Mouse (Mus musculus) left cerebral cortex, adult 9 months (tissue): ENCODE data around the gene Slc30a2.
"Not testable (repeated sequence)": the region's sequence is repeated elsewhere in the genome, so short reads cannot be mapped to it uniquely, and the experiment has no call there.

Experiments
- DNase-seq, 2 experiments: peaks; one replicate each; pipeline ENCODE4 v3.0.0; 2022; ENCODE audit warnings: low spot score in 2 of 2

Gene Slc30a2

DNA sequence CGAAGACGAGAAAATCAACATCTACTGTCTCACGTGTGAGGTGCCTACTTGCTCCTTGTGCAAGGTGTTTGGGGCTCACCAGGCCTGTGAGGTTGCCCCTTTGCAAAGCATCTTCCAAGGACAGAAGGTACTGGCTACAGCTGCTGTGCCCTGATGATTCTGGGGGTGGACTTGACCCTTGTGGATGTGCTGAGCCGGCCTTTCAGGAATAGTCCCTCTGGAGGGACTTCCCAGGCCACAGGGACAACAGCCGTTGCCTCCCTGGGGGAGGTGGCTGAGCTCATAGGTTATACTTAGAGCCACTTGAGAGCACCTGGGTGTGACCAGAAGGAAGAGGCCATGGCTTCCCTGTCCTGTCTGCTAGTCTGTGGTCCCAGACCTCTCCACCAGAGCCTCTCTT, 23.3 kb upstream of the Slc30a2 start:
- DNase-seq: no peak

DNA sequence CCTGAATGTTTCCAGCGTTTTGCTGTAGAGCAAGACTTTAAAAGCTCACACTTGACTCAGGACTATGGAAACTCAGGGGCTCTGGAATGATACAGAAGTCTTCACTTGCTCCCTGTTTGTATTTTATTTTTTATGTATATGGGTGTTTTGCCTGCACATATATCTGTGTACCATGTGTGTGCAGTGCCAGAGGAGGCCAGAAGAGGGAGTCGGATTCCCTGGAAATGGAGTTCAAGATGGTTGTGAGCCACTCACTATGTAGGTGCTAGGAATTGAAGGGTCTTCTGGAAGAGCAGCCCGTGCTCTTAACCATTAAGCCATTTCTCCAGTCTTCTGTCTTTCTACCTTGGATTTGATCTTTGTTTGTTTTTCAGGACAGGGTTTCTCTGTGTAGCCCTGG, 21.5 kb upstream of the Slc30a2 start:
- no peak for DNase-seq

DNA sequence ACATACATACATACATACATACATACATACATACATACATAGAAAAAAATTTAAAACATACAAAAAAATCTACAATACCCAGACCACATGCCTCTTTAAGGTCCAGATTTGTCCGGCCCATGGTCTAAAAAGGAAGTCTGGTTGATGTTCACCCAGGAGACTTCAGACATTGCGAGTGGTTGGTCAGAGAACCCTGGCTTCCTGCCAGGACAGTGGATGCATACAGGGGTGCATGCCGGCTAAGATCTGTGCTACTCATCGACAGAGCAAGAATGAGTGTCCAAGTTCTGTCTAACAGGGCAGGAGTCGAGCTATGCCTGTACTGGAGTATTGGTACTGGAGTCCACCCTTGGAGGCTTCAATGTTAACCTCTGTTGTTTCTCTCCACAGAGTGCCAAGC, 18.3 kb upstream of the Slc30a2 start:
- no peak for DNase-seq

DNA sequence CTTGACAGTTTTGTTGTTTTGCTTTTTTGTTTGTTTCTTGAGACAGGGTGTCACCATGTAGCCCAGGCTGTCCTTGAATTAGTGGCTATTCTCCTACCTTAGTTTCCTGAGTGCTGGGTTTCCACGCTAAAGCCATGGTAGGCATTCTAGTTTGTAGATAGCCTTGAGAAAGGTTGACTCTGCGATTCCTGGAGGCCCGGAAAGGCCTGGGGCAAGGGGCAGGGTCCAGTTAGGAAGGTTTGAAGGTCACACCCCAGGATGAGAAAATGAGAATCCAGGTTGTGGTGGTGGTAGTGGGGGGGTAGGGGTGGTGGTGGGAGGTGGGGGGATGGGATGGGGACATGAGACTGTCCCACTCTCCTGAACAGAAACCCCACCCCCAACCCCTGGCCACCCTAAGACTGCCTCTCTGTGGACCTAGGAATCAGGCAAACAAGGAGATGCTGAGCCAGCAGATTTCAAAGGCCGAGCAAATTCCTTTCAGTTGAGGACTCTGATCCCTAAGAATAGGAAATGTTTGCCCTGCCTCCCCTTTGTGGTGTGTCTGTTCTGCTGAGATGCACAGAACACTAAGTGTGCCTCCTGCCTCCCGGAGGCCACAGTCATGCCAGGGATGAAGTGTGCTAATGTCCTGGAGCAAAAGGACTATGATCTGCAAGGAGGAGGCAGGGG, 16.0 kb upstream of the Slc30a2 start:
- no peak for DNase-seq

DNA sequence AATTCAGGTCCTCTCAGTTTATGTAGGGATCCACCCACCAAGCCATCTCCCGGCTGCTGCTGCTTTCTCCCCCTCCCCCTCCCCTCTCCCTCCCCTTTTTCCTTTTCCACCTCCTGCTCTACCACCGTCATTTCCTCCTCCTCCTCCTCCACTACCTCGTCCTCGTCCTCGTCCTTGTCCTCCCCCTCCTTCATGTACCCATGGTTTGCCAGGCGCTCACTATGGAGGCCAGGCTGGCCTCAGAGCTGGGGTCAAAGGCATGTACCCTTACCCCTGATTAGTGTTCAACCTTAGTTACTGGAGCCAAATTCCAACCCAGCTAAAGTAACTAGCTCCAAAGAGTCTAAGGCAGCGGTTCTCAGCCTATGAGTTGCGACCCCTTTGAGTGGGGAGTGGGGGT, 14.8 kb upstream of the Slc30a2 start:
- no peak for DNase-seq

DNA sequence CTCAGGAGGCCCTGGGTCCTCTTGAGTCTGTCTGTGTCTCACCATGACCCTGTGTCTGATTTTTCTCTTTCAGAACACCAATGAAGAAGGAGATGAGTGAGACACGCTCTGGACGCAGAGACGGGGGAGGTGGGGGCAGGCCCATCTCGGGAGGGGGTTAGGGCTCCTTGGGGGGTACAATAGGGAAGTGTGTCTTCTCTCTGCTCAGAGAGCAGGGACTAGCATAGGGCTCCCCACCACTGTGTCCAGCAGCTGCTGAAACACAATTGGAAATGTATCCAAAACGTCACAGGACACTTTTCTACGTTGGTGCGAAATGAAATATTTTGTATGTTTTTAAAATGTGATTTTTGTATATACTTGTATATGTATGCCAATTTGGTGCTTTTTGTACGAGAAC, 14.1 kb upstream of the Slc30a2 start:
- DNase-seq: no peak

DNA sequence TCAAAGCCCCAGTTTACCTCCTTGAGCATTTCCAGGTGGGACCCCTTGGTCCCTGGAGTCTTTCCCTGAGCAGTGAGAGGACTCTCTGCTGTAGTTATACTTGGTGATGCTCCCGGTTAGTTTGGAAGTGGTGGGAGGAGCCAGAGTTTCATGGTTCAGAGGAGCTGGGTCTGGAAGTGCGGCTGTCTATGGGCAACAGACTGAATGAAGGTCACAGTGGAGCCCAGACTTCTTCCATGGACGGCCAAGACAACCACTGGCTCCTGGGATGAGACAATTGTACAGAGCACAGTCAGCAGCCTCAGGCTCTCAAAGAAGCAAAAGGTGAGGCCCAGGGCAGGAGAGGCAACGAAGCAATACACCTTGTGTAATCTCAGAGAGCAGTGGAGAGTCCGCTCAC, 12.7 kb upstream of the Slc30a2 start:
- no peak for DNase-seq

DNA sequence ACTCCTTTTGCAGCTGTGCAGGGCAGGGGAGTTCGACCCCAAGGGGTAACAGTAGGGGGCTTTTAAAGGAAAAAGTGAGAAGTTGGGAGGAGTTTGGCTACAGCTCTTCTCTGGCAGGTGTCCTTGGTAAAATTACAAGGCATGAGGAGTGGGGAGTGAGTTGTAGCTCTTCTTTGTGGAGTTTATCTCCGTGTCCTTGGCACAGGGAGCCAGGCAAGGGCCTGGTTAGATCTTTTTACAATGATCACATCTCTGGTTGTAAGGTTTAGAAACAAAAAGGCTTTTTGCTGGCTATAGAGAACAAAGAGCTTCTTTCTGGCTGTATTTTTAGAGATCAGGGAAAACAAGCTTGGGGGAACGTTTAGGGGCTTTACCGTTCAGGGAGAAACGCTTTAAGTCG, 1.8 kb upstream of the Slc30a2 start:
- DNase-seq: not testable (repeated sequence)

DNA sequence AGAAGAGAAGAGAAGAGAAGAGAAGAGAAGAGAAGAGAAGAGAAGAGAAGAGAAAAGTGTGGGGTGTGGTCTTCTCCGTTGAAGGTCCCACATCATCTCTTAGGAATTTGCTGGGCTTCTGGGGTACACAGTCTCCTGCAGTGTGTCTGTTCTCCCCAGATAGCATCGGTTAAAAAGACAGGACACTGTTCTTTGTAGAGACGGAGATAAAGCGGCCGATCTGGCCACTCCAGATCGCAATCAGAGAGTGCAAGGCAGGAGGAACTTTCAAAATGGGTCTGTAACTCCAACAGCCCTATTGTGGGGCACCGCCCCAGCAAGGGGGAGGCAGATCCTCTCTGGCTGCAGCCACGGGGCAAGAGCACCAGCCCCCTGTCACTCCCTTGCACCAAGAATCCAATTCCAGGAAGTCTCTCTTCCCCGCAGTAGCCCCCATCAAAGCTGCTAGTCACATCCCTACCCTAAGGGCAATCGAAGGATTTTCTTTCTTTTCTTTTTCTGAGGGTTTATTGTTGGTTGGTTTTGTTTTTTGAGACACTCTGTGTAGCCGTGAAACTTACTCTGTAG, 685 bp upstream of the Slc30a2 start:
- no peak for DNase-seq

DNA sequence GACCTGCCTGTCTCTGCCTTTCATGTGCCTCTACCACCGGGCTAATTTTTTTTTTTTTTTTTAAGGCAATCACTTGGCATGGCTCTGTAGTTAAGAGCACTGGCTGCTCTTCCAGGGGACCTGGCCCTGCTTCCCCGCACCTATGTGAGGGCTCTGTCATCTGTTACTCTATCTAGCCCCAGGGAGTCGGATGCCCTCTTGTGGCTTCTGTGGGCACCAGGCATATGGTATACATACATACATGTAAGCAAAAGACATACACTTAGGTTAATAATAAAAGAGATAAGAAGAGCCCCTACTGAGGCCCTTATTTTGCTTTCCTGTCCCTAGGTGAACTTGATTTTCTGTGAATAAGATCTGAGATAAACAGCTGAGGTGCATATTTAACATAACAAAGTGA, 1.6 kb downstream of the Slc30a2 start:
- no peak for DNase-seq

DNA sequence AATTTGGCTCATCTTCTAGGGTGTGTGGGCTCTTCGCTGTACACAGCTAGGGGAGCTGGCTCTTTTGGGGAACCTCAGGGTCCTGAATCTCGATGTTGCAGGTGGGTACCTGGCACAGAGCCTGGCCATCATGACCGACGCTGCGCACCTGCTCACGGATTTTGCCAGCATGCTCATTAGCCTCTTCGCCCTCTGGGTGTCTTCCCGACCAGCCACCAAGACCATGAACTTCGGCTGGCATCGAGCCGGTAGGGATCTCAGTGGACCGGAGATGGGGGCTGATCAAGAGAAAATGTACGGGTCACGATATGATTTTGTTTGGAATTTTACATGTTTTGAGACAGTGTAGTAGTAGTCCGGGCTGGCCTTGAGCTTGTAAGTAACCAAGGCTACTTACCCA, 2.8 kb downstream of the Slc30a2 start:
- no peak for DNase-seq

DNA sequence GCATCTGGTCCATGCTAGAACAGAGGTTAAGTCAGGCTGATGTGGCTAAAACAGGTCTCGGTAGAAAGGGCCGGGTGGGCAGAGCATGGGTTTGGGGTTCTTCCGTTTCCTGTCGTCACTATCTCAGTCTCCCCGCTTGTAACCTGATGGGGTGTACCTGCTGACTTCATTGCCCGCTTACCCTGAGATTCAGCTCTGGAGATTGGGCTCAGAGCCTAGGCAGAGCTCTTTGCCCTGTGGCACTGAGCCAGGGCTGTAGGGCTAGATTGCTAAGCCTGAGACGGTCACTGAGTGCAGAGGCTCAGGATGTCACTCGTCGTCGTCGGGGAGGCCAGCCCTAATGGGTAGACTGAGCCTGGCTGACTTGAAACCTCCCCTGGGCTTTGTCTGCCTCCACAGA, 5.1 kb downstream of the Slc30a2 start:
- no peak for DNase-seq

DNA sequence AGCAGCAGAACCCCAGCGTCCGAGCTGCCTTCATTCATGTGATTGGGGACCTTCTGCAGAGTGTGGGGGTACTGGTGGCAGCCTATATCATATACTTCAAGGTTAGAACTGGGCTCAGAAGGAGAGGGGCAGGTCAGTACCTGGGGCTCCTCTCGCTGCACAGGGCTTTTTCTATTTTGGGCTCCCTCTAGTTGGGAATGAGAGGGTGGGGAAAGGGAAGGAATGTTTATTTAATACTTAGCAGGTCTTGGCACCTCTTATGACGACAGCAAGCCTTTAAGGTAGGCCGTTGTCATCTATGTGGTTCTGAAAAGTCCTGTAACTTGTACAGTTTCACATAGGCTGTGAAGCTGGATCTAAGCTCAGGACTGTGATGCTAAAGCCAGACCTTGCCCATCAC, 5.6 kb downstream of the Slc30a2 start:
- no peak for DNase-seq

DNA sequence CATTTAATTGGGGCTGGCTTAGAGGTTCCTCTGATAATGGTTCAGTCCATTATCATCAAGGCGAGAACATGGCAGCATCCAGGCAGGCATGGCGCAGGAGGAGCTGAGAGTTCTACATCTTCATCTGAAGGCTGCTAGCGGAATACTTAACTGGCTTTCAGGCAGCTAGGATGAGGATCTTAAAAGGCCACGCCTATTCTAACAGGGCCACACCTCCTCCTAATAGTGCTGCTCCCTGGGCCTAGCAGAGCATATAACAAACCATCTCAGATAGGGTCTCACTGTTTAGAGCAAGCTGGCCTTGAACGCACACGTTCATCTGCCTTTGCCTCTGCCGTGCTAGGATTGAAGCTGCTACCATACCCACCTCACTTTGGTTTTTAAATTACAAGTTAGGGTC, 6.8 kb downstream of the Slc30a2 start:
- DNase-seq: no peak

DNA sequence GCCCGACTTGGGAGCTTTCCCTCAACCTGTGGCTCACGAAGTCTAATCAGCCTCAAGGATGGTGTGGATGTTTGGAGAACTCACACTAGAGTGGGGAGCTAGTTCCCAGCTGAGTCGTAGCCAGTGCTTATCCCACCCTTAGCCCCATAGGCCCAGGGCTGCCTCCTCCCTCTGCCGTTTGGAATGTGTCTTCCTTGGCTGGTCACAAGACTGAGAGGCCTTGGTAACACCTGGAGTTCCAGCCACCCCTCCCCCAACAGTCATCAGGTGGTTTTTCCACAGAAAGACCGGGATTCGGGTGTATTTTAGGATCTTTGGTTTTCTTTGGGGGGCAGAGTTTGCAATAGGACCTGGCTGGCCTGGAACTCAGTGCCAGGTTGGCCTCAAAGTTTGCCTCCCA, 7.7 kb downstream of the Slc30a2 start:
- no peak for DNase-seq

DNA sequence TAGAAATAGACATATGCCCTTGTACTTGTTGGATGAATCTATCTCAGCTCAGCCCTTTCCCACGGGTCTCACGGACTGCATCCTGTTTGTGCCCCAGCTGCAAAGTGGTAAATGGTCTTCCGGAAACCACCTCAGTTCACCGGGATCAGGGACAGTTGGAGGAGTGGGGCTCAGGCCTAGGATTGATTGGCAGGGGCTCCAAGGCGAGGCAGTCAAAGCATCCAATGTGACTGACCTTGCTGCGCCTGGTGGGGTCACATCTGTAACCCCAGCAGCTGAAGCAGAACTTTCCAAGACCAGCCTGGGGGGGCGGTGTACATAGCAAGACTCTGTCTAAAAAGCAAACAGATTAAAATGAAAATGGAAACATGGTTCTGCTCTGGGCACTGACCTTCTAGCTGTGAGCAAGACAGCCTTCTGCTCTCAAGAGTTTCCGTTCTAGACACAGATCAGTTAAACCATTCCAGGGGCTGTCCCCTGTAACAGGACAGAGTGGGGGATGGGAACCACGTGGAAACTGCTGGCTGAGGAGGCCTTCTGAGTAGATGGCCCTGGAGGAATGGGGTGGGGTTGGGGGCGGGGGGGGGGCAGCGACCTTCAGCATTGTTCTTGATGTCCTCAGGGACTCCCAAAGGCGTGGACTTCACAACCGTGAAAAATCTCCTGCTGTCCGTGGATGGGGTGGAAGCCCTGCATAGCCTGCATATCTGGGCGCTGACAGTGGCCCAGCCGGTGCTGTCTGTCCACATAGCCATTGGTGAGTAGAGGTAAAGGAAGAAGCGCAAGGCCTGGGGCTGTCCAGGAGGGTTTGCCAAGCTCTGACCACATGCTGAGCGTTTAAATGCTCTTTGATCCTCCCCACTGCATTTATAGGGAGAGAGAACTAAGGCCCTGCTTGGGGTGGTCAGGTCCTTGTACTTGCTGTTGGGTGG, 8.6 kb downstream of the Slc30a2 start:
- DNase-seq: no peak

DNA sequence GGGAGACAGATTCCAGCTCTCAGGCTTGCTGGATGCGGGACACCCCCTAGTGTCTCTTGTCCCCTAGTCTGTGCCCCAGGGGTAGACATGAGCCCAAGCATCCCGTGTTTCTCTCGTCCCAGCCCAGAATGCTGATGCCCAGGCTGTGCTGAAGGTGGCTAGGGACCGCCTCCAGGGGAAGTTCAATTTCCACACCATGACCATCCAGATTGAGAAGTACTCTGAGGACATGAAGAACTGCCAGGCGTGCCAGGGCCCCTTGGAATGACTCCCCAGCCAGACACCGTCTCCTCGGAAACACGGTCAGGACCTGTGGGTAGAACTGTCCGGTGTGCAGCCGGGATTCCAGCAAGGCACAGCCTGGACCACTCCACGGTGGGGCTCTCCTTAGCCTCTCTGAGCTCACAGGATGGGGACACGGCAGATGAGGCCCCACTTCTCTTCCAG, 9.3 kb downstream of the Slc30a2 start:
- DNase-seq: no peak

DNA sequence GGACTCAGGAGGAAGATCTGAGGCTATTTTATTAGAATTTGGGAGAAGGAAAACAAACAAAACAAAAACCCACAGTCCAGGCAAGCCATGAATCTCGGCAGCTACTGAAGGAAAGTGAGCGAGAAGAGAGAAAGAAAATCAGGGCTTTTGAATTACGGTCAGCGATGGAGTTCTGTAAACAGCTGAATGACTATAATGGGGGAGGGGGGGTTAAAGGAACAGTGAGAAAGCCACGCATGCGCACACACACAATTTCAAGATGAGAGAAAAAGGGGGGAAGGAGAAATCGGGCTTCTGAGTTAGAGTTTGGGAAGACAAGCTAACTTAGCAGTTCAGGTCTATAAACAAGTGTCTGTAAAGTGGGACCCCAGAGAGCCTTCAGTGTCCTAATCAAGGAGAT, 9.9 kb downstream of the Slc30a2 start:
- DNase-seq: no peak

DNA sequence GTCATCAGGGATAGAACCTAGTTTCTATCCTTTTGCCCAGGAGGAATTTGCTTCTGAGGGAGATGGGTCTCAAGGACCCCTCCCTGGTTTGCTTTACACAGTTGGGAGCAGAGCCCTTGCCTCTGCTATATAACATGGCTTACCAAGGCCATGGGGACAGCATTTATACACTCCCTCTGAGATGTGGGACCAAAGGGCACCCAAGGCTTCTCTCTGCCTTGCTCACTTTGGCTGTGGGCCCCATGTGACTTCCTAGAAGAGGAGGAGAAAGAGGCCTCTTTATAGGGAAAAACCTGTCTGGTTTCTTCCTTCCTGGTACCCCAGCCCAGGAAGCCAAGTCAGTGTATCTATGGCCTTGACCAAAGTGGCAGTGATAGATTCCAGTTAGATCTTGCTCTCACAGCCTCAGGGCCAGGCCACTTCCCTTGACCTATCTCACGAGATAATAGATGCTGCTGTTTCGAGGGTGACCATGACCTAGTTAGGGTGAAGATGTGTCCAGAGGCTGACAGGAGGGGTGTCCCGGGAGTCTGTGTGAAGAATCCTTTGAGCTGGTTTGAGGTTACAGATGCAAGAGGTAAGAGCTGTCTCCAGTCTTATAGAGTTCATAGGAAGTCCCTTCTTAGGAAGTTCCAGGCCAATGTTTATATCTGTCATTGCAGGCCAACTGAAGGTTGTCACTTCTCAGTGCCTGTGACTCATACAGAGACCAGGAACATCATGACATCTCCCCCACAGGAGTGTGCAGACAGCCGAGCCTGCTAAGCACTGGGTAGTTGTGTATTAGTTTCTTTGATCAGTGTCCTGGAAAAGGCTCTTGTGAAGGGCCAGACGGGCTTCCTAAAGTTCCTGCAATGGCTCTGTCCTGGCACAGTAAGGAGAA, 10.8 kb downstream of the Slc30a2 start:
- DNase-seq: no peak

DNA sequence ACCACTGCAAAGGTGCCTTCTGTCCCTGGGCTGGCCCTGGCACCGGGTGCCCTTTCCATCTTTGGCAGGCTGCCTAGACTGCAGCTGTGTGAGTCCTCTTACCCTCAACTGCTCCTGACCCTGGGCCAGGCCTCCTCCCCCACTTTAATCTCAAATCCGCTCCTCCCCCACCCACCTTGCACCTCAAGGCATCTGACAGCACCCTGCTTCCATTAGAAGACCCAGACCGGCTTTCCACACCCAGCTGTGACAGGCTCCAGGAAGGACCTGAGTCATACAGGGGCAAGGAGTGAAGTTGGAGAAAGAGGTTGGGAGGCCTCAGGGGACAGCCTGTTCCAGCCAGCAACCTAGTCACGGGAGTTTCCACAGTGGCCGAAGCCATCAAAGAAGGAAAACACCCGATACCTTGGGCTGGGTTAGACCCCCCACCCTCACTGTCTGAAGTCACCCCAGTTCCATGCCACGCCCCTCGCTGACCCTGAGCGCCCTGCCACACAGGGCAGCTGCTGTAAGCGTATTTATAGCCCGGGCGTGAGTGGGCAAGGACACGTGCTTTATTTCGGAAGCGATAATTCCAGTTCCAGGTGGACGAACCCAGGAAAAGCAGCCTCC, 13.0 kb downstream of the Slc30a2 start:
- no peak for DNase-seq
